Mouse (Mus musculus) kidney, adult 2 months (tissue): ENCODE measurements around the gene Rcn1.

Source experiments
- CTCF ChIP-seq: fragments of 200-500 bp; conservative IDR thresholded peaks from 2 replicates; pipeline ENCODE4 v1.5.1; 2011; ENCODE audit warnings: low read depth, mild to moderate bottlenecking, control low read depth, low read length, moderate library complexity, mixed read lengths; ENCODE audit not compliant: insufficient read depth, insufficient read length
- POLR2A ChIP-seq: fragments of 200-500 bp; IDR thresholded peaks from one replicate; pipeline ENCODE4 v1.6.1; 2011; ENCODE audit warnings: low read depth, low read length, control low read depth

DNA sequence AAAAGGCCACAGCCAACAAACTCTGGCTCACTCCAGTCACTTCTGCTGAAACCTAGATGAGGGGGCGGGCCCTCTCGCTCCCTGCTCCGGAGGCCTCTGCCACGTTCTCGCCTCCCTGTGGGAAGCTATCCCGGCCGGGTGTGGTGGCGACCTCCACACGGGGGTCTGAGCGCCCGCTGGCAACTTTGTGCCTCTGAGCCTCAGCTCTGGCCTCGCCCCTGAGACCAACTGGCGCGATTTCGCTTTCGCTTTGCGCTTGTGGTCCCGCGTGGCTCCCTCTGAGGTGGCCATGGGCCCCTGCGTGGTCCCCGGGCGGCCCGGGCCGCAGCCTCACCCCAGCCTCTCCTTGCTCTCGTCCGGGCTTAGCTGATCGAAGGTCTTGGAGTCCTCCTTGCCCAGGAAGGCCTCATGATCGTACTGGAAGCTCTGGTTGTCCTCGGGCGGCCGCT, 459 bp downstream of the Rcn1 start:
- no peak for TF ChIP-seq CTCF
- TF ChIP-seq POLR2A, result no peak
